Mouse (Mus musculus): ENCODE data around the gene Zfp354a.

DNA sequence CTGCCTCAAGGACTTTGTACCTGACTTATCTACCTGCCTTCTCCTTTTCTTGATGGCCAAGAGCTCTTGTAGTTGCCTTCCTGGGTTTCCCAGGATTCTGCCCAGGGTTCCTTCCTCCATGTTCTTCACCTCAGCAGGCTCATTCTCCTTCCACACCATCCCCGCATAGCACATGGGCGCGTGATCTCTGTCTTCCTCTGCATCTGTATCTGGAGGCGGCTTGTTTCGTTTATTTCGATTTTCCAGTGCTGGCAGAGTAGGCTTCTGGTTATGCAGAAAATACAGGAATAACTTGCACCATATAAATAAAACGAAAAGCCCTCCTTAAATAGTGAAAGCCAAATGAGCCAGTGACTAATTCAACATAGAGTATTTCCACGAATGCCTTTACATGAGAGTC lies 4.8 kb downstream of the Zfp354a start:
- TF ChIP-seq GATA1 (IDR thresholded peaks at IDR 0.05; ENCODE audit: borderline replicate concordance, low read length): no peak
- no peak for TF ChIP-seq FLI1 (IDR thresholded peaks at IDR 0.05; ENCODE audit: low read length)
